Mouse (Mus musculus): Measurements from ENCODE around the gene Irf1.

Irf1 gene

DNA sequence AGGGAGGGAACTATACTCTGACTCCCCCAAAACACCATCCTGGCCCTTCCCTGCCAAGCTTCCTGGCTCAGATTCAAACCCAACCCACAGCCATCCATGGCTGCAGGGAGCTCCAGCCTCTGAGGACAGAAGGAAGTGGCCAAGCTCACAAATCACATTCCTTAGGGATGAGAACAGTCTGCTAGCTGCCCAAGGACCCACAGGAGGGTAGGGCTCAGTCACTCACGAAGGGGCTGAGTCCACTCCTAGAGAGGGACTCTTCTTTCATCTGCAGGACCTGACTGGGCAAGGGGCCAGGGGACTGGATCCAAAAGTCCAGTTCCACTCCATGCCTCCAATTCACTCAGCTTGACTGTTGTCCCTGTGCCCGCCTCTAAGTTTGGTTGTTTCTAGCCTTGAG, 8.0 kb upstream of the Irf1 start:
- DNase-seq: no peak

DNA sequence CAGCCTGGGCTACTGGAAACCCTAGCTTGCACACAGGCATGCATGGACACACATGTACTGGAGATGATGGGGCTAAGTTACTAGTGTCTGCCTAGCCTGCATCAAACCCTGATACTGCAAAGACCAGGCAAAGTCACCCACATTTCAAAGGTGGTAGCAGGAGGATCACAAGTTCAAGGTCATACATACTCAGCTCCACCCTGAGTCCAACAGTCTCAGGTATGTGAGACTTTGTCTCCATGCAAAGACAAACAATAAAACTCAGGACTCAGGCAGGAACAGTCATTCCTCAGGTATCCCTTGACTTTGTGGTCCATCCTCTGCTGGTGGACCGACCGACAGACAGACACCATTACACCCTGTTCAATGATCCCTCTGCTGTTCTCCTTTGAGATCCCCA, 7.4 kb upstream of the Irf1 start:
- DNase-seq: no peak

DNA sequence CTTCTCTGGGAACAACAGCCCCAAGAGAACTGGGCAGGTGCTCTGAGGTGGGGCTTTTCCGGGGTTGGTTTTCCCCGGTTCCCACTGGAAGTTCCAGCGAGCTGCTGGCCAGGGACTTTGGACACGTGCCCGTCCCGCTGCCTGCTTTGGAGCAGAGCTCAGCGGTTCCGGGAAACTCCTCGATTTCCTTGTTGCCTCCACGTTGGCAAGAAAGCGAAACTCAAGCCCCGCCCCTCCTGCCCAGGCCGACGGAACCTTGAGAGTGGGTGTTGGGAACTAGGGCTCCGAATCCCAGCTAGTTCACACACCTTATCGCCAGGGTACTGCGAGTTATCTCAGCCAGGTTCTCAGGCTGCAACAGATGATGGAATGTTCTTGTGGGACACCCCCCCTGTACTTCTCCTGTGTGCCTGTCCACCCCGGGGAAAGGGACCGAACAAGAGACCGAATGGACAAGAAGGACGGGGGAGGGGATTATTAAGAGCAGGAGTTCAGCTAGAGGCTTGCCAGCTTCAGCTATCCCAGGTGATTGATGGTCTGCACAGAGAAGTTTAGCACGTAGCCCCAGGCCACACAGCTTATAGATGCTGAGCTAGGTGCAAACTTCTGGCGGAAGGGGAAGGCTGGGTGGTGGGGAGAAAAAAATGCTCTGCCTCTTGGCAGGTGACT, 6.9 kb upstream of the Irf1 start:
- DNase-seq: peak; percentile 74

DNA sequence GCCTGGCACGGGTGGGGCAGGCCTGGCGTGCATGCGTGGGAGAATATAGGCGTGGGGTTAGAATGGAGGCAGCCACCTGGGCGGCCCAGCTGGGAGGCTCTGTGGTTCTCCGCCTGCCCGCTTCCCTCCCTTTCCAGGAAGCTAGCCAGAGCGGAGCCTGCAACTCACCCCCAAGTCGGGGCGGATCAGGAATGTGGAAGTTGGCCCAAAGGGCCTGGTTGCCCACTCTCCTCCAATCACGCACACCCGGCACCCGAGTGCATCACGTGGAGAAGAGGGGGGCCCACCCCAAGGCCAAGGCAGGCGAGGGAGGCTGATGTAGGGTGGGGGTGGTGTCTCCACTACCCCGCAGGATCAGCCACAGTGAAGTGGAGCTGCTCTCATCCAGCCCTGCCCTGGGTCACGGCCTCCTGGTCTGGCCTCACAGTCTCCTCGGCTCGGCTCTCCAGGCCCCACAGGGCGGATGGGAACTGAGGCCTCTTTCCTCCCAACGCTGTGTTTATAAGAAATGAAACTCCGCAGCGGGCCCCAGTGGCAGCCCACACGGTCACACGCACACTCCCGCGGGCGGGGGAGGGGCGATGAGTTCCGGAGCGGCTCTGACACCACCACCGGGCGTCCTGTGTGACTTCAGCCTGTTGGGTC, 6.2 kb upstream of the Irf1 start:
- peak; percentile 93 for DNase-seq

DNA sequence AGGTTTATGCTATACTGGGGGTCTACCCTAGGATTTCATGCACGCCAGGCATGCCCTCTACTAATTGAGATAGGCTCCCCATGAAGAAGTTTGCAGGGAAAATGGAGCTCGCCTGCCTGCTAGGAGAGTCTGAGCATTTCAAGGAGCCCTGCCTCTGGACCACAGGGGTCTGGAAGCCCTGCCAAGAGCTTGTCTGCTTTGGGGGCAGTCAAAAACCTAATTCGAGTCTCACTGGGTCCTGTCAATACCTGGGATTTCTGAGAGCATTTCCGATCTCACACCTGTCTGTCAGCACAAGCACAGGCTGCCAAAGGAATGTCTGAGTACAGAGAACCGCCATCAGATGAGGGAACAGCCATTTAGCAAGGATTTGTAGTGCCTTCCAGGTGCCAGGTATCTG, 5.2 kb upstream of the Irf1 start:
- DNase-seq: no peak

DNA sequence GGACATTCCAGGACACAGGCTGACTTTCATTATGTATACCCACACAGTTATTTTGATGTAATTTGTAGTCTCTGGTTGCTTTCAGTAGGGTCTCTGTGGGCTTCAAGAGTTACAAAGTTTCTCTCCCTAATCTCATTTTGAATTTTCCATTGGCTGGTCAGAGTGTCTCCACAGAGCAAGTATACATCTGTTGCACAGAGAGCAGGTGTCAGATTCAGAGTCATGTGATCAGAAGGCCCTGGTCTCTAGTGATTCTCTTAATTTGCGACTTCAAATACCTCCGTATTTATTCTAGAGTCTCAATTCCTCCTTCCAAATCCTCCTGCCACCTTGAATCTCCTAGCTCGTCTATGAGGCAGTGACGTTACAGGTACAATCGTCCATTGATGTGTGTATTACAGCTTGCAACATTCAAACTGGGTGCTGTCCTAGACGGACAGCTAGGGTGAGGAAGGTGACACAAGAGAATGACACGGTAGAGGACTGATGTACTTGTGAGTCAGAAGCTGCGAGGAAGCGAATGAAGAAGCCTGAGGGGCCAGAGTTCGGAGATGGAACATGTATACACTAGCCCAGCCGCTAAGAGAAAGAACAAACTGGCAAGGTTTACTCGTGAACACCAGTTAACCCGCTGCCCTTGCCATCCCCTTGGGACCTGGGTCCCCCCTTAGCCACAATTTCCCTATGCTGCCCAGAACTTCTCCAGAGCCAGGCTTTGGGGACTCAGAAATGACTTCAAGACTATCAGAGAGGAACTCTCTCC, 1.2 kb upstream of the Irf1 start:
- no peak for DNase-seq

DNA sequence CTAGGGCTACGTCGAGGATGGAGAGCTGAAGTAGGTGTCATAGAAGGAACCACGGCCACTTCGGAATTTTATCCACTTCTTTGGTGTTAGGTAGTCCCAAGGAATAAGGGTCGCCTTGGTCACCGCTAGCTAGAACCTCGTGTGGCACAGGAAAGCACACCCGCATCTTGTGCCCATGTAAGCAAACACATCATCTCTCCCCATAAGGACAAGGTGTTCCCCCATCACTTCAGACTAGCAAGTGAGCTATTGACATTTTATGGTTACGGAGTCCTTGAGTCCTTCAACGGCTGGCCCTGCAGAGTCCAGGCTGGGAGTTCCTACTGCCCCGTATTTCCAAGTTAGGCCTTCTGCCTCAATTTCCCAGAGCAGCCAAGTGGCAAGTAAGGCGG, 633 bp upstream of the Irf1 start:
- DNase-seq: no peak

DNA sequence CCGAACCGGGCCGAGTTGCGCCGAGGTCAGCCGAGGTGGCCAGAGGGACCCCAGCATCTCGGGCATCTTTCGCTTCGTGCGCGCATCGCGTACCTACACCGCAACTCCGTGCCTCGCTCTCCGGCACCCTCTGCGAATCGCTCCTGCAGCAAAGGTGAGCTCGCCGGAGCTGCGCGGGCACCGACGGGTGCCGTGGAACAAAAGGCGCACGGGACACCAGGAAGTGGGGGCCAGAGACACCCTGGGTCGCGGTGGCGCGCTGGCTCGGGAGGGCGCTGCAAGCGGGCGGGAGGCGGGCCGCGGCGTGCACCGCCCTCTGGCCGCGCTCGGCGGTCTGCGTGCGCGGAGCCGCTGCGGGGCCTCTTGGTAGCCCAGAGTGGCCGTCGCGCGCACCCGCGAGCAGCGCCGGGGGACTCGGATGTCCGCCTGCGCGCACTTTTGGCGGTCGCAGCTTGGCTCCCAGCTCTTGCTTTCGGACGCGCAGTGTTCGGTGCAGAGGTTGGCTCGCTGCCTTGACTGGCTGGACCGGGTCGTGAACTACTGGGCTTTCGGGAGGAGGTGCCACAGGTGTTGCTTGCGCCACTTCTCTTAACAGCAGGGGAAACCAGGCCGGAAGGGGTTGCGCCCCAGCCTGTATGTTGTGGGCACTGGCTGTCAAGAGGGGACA, 444 bp downstream of the Irf1 start:
- peak; percentile 79 for DNase-seq

DNA sequence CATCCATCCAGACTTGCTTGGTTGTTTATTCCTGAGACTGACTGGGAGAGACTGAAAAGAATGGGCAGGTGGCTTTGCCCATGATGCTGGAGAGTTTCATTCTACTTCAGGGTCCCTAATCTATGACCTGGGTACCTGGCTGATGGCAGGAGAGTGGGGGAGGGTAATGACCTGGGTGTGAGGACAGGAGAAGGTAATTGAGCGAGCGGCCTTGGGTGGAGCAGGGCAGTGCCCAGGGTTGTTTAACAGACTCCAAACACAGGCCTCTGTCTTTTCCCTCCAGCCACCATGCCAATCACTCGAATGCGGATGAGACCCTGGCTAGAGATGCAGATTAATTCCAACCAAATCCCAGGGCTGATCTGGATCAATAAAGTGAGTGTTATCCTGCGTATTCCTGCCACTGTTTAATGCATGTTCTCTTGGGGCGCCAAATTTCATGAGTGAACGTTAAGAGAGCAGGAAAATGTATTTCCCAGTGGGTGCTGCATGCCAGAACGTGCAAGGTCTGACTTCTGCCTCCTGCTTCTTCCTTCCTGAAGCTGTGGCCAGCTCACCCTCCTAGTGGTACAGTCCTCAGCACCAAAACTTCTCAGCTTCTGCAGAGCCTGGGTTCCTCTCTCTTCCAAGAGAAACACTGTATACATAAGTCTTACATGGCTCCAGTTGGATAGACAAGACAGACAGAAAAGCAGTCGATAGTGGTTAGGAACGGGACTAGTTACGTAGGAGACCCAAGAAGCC, 1.4 kb downstream of the Irf1 start:
- no peak for DNase-seq

DNA sequence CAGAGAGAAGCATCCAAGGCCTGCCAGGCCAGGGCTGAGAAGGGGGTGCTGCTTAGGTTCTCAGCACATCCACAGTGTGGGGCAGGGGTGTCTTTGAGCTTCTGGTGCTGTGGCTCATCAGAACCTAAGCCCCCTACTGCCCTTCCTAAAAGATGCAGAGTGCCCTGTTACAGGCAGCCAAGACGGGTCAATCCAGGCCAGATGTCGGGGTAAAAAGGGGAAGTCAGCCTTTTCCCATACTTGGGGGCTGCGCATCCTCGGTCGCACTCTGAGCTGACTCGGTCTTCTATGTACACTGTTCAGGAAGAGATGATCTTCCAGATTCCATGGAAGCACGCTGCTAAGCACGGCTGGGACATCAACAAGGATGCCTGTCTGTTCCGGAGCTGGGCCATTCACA, 2.7 kb downstream of the Irf1 start:
- no peak for DNase-seq

DNA sequence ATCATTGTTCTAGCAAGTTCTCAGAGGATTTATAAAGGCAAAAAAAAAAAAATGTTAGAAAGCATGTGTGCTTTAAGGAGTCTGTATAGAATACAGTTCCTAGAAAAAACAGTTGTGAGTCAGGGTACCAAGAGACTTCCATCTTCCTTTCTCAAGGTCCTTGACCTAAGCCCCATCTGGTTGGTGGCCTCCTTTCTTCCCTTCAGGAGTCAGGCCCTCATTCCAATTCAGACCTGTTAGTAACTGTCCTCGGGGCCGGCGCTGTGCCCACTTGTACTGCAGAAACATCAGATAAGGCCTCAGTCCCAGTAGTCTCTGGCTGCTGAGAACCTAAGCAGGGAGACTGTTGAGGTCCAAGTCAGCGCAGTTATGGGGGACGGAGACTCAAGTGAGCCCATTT, 3.3 kb downstream of the Irf1 start, which contains the start of gene Gm17334:
Gm17334 (minus strand) TSS at position 101 of the 400 bp plus-strand sequence.
- no peak for DNase-seq

DNA sequence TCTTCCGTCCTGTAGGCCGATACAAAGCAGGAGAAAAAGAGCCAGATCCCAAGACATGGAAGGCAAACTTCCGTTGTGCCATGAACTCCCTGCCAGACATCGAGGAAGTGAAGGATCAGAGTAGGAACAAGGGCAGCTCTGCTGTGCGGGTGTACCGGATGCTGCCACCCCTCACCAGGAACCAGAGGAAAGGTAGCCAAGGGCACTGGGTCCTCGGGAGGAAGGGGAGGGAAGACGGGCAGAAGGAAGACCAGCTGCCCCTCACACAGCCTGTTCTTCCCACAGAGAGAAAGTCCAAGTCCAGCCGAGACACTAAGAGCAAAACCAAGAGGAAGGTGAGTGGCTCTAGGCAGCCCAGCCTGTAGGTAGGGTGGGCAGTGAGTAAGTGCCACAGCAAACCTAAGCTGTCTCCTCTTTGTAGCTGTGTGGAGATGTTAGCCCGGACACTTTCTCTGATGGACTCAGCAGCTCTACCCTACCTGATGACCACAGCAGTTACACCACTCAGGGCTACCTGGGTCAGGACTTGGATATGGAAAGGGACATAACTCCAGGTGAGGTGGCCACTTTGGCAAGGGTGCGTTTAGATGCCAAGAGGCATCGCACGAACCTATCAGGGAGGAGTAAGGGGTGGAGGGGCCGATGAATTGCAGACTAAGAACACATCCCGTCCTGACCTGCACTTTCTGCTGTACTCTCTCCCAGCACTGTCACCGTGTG, 4.0 kb downstream of the Irf1 start:
- DNase-seq: no peak

DNA sequence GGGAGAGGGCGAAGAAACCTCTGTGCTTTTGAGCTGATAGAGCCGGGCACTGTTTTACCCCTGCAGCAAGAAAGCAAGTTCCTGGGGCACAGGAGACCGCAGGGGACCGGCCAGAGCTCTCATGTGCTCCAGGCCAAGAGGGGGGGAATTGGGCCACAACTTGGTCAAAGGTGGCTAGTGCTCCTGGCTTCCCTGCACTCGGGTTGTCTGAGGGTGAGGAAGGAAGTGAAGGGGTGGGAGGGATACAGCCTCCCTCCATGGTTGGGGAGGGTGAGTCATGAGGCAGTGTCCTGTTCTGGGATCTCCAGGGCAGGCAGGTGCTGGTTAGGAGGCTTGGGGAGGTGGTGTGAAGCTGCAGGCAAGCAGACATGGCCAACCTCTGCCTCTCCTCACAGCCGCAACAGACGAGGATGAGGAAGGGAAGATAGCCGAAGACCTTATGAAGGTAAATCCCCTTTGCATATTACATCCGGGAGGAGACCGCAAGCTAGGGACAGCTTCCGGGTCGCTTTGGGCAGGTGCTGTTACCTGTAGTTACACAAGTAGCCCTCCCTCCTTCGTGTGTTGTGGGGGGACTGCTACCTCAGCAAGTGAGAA, 4.9 kb downstream of the Irf1 start:
- DNase-seq: no peak

DNA sequence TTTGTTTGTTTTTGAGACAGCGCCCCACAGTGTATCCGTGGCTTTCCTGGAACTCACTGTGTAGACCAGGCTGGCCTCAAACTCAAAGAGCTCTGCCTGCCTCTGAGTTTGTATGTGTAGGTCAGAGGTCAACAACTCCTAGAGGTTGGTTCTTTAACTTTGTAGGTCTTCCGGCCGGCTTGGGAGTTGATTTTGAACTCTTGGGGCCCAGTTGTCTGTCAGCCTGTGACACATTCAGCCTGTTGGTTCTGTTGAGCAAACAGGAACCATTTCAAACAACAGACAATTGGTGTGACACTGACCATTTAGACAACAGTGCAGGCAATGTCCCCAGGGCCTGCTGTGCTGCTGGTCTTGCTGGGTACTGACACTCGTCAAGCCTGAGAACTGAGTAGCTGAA, 7.9 kb downstream of the Irf1 start:
- no peak for DNase-seq

DNA sequence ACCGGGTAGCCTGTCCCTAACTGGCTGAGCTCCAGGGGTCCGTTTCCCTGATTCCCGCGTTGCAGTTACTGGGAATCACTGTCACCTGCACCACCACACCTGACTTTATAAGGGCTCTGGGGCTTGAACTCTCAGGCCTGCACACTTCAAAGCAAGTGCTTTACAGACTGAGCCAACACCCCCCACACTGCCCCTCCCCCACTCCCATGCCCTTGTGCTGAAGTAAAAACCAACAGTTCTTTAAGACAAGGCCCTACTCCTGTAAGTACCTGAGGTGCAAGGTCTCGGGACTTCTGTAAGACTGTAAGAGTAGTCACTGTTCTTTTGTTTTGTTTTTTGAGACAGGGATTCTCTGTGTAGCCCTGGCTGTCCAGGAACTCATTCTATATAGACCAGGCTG, 8.6 kb downstream of the Irf1 start:
- DNase-seq: no peak

DNA sequence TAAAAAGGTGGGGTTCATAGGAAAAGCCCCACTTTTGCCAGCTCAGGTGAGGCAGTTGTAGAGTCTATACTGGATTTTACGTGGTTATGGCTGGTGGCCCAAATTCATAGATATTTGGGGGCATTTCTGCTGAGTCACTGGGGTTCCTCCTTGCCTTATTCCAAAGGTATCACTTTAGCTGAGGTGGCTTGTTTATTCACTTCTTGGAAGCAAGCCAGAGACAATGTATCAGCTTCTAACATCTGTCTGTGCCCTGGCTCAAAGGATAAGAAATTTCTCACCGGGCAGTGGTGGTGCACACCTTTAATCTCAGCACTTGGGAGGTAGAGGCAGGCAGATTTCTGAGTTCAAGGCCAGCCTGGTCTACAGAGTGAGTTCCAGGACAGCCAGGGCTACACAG, 10.0 kb downstream of the Irf1 start:
- DNase-seq: no peak

DNA sequence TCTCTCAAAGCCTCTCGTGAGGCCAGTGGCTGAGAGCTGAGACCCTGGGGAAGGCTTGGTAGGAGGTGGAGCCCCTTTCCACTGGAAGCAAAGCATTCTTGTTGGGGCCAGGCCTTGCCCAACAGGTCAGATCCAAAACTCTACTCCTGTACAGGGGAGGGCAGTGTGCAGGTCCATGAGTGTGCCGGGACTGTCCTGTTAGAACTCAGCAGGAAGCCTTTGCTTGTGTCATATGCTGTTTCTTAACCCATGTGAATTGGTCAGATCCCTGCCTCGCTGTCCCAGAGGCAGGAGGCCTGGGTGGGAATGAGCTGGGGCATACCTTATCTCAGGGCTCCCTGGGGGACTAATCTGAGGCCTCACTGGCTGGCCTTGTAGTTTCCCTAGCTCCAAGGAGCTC, 10.4 kb downstream of the Irf1 start:
- no peak for DNase-seq

DNA sequence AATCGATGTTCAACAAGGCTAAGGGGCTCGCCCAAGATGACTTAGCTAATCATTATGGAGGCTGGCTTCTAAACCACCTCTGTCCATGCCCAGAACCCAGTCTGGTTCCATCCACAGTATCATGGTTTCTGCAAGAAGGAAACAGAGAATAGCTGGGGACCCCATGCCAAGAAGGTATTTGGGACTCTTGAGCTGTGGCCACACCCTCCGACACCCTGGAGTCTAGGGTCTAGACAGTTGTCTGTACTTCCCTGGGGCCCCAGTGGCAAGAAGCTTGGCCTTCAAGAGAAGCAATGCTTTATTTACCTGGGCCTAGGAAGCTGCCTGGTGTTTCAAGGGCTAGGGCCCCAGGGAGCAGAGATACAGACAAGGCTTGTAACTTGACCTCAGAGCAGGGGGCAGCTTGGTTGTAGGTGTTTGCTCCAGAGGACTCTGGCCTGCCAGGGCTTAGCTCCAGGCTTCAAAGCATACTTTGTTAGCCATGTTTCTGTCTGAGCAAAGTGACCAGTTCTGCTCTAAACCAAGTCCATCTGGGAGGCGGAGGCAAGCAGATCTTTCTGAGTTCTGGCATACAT, 11.5 kb downstream of the Irf1 start:
- DNase-seq: no peak

DNA sequence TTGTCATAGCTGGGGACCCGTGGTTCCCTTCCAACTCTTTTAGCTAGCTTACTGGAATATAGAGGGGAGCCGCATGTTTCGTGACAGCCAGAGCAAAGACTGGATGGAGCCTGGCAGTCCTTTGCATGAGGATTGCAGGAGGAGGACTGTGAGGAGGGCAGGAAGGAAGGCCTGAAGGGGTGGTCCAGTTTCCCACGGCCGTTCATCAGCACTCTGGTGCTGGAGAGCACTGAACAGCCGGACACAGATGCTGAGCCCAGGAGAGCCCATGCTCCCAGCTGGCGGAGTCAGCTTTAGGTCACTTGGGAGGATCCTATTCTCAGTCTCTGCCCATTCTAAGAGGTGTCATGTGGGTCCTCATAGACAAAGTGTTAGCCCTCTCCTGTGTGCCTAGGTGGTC, 12.2 kb downstream of the Irf1 start:
- no peak for DNase-seq

DNA sequence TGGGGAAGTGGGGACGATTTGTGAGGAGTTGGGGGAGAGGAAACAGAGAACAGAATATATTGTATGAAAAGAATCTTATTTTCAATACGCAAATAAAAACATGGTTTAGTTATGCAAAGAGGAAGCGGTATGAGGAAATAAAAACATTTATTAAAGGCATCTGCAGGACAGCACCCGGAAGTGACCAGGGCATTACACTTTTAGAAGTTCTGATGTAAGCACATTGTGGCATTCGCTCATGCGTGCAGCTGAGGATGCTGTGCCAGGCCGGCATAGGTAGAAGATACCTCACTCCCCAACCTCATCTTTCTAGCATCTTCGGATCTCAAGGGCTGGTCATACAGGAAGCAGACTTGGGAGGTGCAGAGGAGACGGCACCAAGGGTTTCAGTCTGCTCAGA, 13.5 kb downstream of the Irf1 start:
- DNase-seq: no peak

DNA sequence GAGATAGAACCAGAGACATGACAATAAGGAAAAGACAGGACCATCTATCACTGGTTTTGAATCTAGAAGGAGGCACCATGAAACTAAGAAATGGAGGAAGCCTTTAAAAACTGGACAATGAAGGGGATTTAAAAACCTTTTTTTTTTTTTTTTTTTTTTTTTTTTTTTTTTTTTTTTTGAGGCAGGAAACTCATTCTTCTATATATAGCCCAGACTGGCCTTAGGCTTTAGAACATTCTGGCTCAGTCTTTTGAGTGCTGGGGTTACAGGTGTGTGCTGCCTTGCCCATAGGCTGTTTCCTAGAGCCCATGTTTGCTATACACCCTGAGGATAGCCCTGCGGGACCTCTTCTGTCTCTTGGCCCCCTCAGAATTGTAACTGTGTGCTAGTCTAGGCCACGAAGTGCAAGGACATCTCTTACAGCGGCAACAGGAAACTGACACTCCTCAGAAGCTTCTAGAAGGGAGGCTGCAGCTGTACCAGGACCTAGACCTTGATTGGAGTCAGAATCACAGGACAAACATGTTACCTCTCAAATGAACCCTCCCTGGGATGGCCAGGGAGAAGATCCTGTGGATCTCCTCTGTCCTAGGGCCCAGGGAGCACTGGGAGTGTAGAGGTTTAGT, 15.6 kb downstream of the Irf1 start:
- DNase-seq: peak; percentile 47

All from thymus, postnatal 25 days (tissue).